Mouse (Mus musculus) embryo, embryonic 10 days (tissue): ENCODE results near the gene Prkch.

Experiments used
- DNase-seq: peaks from one replicate; pipeline ENCODE4 v3.0.0-alpha.2; 2015; ENCODE audit warnings: low spot score

The Prkch gene

DNA sequence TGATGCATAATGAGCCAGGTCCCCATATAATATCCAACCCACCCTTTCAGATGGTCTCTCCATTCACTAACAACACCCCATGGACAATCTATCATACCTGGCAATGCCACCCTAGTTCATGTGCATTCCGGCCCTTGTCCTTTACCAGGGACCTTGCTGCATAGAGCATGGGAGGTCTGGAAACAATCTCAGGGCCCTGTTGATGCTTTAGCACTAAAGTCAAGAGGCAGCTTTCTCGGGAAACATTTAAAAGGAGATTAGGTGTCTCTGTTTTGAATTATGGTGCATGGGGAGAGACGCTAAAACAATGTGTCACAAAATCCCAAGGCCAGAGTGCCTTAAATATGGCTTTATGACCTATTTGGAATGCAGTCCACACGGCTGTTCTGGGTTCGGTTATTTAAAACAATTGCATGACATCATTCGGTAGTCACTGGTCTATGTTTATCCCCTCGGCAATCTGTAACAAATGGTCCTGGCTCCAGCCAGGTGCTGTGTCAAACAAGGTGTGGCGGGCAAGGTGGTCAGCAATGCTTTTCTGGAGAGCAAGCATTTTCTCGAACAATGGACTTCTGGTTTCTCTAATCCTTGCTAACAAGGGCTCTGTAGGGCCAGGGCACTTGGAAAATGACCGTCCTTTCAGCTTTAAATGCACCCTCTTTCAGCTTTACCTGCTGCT lies 217.9 kb downstream of the Prkch start:
- DNase-seq: no peak

DNA sequence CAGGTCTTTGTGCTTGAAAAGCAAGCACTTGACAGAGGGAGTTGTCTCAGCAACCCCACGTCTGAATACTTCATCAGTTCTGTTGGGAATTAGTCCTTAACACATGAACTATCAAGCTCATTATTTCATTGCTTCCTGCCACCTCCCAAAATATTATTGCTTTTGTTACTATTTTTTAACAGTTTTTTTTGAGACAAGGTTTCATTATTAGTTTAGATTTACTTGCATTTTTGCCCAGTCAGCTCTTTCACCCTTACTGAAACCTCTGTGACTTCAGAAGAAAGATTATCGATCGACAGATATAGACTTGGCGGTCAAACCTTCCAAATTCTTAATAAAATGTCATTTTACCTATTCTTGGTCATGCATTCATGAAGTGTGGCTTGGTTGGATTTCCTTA lies 219.3 kb downstream of the Prkch start:
- no peak for DNase-seq

DNA sequence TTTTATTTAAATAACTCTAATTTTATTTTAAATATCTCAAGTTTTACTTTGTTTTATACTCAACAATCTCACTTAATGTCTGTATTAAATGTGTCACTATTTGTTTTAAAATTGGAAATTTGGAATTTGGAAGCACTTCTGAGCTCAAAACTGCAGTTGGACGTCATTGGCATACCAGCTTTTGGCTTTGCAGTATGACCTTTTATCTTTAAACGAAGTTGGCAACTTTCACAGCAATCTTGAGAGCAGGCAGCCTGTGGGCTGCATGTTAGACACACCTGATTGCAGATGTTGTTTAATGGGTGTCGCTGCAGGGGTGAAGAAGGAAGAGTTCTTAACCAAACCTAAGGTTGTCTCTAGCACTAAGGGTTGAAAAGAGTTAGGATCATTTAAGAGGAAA lies 220.9 kb downstream of the Prkch start:
- no peak for DNase-seq

DNA sequence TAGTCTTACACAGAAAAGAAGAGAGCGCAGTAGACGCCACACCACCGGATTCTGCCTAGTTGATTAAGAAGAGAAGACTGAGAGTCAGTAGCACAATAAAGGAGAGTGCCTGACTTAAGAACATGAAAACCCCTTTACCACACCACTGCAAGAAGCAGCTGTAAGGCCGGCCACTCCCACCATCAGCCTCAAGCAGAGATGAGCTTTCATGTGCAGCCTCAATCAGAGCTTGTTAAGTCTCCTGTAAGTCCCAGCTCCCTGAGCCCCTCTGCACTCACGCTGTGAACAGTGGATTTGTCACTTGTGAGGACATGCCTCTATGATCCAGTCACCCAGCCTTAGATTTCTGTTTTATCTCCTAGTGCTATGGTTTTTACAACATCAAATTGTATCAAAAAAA lies 221.4 kb downstream of the Prkch start:
- DNase-seq: no peak

DNA sequence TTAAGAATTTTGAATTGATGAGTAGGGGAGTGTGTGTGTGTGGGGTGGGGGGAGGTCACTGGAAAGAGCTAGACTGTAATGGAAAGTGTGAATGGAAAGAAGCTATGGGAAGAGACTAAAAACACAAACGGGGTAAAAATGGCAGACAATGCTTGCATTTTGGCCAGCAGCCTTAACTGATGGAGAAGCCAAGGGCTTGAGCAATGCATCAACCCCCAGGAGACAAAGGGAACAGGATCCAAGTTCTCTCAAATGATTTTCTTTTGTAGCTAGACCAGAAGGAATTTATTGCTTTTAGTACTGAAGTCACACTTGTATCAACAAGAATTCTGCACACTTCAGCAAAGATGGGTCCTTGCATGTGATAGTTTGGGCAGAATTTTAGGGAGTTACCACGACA lies 222.6 kb downstream of the Prkch start:
- no peak for DNase-seq

DNA sequence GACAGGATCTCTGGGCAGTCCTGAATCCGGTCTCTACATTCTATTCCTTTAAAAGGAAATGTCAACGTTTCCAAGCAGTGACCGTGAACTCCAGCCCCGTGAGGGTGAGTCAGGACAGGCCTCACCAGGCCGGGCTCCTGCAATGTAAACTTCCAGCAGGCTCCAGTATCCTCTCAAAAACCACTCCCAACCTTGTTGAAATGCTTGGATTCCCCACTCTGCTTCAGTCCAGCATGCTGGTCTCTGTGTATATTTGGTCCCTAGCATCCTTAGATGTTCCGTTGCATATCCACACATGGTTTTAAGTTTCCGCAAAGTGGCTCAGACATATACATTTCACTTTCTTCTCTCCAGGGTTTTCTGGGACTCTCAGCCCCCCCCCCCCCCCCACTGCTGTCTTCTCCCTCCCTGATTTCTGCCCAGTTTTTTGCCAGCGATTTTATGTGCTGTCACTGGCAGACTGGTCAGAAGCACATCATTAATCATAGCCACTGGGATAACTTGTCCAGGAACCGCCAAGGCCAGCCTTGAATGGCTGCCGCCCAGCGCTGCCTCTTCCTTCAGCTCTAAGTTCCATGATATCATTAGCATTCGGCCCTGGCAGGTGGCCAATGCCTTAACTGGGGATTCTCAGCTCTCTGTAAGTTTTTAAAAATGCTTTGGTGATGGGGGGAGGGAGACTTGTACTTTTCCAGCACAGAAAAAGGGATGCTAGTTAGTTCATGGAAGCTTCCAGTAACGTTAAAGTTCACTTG lies 225.6 kb downstream of the Prkch start:
- DNase-seq: peak; percentile 45

DNA sequence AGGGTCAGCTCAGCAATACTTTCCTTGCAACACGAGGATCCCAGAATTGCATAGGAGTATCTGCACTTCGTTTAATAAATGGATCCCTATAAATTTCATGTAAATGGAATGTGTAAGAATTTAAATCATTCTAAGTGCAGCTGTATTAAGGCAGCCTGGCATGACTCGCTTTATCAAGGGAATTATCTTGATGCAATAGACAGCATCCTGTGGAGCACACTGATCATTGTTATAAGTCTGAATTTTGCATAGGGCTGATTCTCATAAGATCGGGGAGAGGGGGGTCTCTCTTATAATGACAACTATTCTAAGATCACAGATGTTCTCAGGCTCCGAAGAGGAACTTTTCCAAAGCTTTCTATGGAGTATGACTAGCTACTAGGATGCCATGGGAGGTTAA lies 226.3 kb downstream of the Prkch start:
- DNase-seq: no peak

DNA sequence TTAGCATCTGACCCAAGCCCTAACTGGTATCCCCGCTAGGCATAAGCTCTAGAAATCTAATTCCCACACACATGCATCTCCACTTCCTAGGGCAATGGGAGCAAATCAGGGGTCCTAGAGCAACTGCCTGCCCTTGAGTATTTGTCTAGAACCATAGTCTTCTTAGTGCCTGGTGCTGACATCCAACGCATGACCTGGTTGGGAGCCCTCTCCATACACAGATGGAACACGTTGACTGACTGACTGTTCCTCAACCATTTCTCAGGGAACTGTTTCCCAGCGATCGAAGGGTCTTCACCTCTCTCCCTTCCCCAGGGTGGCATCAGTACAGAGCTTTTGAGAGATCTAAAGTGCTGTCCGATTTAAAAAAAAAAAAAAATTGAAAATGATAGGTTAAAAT lies 227.6 kb downstream of the Prkch start:
- DNase-seq: no peak

DNA sequence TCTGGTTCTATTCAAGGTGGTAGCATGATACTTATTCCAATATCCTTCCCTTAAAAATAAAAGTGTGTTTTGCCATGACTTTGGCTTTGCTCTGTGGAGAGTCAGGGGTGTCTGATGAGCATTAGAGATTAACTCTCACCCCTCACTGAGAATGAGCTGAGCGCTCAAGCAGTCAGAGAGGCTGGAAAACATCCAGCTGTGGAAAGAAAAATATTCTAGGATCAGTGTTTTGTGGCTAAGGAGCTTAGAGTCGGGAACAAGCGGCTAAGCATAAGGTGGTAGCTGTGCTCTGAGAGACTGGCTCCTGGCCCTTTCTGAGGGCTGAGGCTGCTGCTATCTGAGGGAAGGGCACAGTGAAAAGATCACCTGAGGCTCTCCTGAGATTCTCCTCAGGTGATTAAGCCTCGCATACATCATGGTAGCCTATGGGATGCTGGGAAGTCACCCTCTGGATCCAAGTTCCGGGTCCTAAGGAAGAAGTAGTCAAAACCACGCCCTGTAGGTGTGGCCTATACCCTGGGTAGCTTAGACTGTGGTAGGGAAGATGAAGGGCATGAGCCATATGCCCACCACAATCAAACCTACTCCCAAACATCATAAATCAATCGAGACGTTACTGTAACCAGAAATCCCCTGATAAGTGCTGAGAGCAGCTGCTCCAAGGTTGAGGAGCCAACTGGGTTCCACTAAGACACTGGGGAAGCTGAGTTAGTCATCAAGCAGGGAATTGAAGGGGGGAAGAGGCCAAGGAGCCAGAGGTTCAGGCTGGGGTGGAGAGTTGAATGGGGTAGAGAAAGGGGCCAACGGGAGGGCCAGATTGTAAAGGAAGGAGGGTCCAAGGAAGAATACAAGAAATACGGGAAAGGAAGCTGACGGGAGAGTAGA lies 228.7 kb downstream of the Prkch start:
- DNase-seq: no peak

DNA sequence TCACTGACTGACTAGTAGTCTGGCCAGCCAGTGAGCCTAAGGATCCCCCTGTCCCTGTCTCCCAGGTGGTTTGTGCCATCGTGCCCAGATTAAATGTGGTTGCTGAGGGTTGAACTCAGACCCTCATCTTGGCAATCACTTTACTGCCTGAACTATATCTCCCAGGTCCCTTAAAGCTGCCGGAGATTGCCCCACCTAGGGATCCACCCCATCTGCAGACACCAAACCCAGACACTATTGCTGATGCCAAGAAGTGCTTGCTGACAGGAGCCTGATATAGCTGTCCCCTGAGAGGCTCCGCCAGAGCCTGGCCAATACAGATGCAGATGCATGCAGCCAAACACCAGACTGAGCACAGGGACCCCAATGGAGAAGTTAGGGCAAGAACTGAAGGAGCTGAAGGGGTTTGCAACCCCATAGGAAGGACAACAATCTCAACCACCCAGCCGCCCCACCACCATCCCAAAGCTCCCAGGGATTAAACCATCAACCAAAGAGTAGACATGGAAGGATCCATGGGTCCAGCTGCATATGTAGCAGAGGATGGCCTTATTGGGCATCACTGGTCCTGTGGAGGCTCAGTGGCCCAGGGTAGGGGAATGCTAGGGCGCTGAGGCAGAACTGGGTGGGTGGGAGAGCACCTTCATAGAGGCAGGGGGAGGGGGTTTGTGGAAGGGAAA lies 229.6 kb downstream of the Prkch start:
- DNase-seq: no peak

DNA sequence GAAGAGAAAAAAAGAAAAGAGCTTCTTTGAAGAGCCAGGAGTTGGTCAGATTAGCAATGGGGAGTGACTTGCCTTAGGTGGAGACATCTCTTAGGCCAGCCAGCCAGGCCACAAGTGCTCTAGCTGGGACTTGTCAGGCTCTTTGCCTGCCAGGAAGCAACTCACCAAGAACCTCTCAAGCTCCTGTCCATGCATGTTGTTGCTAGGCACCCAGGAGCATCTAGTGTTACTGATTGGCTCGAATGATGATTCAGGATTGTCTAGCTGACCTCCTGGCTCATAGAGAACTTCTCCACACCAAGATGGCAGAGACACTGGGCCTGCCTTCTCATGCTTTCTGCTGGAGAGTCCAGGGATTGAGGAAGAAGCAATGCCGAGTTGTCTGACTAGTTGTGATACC lies 230.3 kb downstream of the Prkch start:
- DNase-seq: no peak

DNA sequence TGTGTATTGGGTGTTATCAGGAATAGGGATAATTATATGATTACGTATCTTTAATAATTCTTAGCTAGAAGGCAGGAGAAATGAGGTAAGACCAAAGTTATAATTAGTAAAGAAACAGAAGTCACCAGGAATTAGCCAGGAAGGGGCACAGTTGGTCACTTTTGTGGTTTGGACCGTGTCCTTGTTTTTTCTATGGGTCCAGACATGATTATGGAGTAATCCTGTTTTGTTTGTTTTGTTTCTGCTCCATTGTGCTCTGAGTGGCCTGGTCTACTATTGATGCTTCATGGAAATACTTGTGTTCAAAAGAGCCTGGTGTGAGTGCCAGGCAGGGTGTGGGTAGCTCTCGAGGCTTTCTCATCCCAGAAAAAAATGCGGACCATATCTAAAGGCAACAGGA lies 230.9 kb downstream of the Prkch start:
- no peak for DNase-seq

DNA sequence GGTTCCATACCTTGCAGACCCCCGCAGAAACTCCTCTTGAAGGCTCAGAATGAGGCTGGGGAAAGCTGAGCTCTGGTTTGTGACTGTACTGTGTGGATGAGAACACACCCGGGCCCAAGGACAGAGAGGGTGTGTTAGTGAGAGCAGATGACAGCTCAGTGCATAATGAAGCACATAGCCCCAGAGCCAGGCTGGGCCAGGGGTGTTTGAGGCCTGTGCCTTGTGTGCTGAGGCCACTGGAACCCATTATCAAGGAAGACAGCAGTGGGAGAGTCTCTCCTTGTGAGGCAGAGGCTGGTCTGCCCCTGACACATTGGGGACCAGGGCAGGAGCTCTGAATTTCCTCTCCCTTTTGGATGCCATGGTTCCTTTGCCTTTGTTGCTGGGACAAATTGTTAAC lies 231.3 kb downstream of the Prkch start:
- no peak for DNase-seq

DNA sequence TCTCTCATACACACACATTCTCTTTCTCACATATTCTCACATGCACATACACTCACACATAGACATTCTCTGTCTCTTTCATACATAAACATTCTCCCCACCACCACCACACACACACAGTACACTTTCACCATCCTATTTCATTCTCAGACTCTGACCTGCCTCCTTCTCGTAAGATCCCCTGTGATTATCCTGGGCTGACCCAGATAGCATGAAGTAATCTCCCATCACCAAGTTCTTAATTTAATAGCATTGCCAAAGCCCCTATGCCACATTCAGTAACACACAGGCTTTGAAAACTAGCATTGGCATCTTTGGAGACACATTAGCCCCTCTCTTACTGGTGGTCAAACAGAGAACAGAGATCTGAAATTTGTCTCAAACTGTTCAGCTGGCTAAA lies 232.3 kb downstream of the Prkch start:
- DNase-seq: no peak

DNA sequence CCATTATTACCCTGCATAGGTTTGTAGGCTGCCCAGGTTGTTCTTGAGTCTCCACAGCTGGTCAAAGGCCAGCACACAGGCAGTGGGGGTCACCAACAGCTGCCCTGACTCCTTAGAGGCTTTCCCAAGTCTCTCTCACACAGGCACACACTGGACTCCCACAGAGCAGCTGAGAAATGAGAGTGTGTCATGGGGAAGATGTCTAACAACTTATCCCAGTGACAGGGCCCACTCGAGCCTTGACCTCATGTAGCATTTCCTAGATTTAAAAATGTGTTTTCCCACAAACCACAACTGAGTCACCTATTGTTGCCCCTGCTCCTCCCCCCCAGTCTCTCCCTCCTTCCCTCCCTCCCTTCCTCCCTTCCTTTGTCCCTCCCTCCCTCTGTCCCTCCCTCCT lies 234.2 kb downstream of the Prkch start:
- DNase-seq: no peak

DNA sequence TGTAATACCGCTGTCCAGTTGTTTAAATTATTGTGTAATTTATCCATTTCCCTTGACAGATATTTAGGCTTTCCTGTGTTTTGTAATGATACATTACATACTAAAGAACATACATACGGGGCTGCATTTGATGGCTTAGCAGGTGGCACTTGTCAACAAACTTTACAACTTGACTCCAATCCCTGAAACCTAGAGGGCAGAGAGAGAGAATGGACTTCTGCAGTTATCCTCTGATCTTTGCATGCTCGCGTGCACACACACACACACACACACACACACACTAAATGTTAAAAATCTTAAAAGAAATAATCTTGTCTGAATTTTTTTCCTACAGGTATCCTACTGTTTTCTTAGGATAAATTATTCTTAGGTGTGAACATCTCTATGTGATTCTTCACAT lies 236.6 kb downstream of the Prkch start:
- no peak for DNase-seq

DNA sequence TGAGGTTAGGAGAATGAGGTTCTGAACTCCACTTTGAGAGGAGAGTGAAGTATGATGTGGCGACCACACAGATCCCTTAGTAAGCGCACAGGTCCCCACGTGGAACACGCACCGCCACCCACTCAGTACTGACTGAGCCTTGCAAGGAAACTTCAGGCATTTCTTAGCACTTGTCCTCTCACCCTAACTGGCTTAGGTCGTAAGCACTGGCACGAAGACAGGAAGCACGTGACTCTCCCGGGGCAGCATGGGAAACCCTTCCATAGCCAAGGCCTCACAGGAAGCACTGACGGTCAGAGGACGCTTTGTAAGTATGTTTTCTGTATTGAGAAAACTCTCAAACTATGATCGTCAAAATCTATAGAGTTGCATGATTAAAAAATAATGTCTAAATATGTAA lies 237.7 kb downstream of the Prkch start:
- DNase-seq: no peak

DNA sequence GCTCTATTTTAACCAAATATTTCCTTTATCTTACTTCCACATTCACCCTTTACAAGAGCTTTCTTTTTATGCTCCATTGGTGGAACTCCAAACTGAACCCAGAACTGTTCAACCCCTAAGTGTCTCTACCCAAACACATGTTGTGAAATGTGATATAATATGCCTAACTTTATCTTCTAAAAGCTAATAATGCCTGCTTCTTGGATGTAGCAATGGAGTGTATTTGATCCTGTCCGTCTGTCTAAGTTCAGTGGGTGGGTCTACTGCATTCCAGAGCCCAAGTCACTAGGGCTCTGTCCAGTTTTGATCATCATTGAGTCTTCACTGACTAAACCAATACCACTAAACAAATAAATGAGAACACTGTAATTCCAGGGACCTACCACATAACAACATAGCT lies 240.2 kb downstream of the Prkch start:
- DNase-seq: no peak
